Mouse (Mus musculus) lung, adult 2 months (tissue): ENCODE data around the gene Usb1.

Experiments used
- CTCF ChIP-seq: fragments of 200-500 bp; IDR thresholded peaks from 2 replicates; pipeline ENCODE4 v1.5.1; 2011; ENCODE audit warnings: mild to moderate bottlenecking, low read length, control low read depth; ENCODE audit not compliant: insufficient read depth
- POLR2A ChIP-seq: fragments of 200-500 bp; IDR thresholded peaks from 2 replicates; pipeline ENCODE4 v1.6.1; 2011; ENCODE audit warnings: low read depth, mild to moderate bottlenecking, control low read depth, low read length, borderline replicate concordance; ENCODE audit errors: extremely low read depth

- TF ChIP-seq CTCF, result peak; percentile 13; the same call in 1 of the 2 replicates
- TF ChIP-seq POLR2A, result peak; percentile 96
Observed at GRCm38 (mm10) chr8:95331720-95332436, at the start of gene Usb1, which contains the start of gene Zfp319.
